Mouse (Mus musculus) olfactory bulb, adult 2 months (tissue): ENCODE measurements at regions not wholly inside any gene's neighbourhood (a gene's known extent, or its start where the extent isn't known, plus 50 kb on each side); places are given as distances from the start of the nearest gene placed in this dataset.
"Not testable (repeated sequence)": the region's sequence is repeated elsewhere in the genome, so short reads cannot be mapped to it uniquely, and the experiment has no call there.

ENCODE experiments used
- H3K27ac ChIP-seq: fragments of 200-500 bp; 2 replicates; pipeline ENCODE4 v1.5.1; 2012; ENCODE audit warnings: low read depth, low read length; ENCODE audit not compliant: insufficient read depth
- H3K4me1 ChIP-seq: fragments of 200-500 bp; 2 replicates; pipeline ENCODE4 v1.6.1; 2012; ENCODE audit warnings: low read length; ENCODE audit not compliant: control insufficient read depth, insufficient read depth
- H3K4me3 ChIP-seq: fragments of 200-500 bp; 2 replicates; pipeline ENCODE4 v1.5.1; 2012; ENCODE audit warnings: mild to moderate bottlenecking, low read depth, low read length, moderate library complexity; ENCODE audit not compliant: insufficient read depth
- WGBS: fragments of 180-500 bp; shearing (Covaris S2); methylation state at CpG from one replicate; pipeline ENCODE4 v1.1.7; 2018; 5-methylcytosine and 5-hydroxymethylcytosine counted together

GRCm38 (mm10) chr12:17992572-17992971 lies 301.9 kb downstream of the Hpcal1 start:
- WGBS = 3% methylated on average over 42 of the region's 44 CpGs

DNA sequence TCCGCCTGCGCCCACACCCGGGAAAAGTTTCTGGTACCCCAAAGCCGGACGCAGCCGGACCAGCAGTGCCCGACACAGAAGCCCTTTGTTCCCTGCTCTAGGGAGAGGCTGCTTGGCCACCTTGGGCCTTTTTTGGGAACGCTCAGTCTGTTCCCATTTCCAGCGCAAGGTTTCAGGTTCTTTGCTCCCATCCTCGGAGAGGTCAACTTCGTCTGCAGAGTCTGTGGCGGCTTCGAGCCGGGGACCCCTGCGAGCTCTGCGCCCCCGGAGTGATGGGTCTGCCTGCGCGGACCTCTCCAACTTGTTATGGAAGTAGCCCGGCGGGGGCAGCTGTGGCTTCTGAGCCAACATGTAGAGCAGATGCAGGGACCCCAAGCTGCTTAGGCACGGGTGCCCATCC lies 302.7 kb downstream of the Hpcal1 start:
- H3K4me1 ChIP-seq, H3K4me3 ChIP-seq, H3K27ac ChIP-seq: not testable (repeated sequence)
- WGBS = 7% methylated on average over 22 of the region's 22 CpGs

More at GRCm38 (mm10) chr12:17992572-17992971, 301.9 kb downstream of the Hpcal1 start:
- H3K4me1 ChIP-seq, H3K27ac ChIP-seq: not testable (repeated sequence)
- H3K4me3 ChIP-seq = peak overlapping the region; percentile 37
